Mouse (Mus musculus): Measurements from ENCODE around the gene Pfdn6. TPM values are rescaled to one million over a fixed set of nuclear protein-coding genes. Genes with fewer than 3 reads are reported as not detected.
"Not testable (repeated sequence)": the region's sequence is repeated elsewhere in the genome, so short reads cannot be mapped to it uniquely, and the experiment has no call there.

The Pfdn6 gene
- total RNA-seq, 2 experiments from 2014 or later = 62.7 to 73.7 TPM

DNA sequence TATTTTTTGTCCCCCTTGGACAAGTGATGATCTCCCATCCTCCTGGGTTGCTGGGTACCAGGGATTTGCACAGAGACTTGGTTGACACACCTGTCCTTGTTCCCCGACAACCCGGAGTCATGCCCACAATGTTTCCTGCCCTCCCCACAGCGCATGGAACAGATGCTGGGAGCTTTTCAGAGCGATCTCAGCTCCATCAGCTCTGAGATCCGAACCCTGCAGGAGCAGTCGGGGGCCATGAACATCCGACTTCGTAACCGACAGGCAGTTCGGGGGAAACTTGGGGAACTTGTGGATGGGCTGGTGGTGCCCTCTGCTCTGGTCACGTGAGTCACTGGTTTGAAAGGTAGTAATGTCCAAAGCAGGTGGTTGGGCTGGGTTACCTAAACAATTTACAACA, 18.3 kb upstream of the Pfdn6 start:
- intact Hi-C loops (cut with DNase I) = loop anchor here (5.0 kb wide), 1 partner anchor 64 kb away; the partner anchor contains the start of gene Ring1
- DNase-seq = no peak

DNA sequence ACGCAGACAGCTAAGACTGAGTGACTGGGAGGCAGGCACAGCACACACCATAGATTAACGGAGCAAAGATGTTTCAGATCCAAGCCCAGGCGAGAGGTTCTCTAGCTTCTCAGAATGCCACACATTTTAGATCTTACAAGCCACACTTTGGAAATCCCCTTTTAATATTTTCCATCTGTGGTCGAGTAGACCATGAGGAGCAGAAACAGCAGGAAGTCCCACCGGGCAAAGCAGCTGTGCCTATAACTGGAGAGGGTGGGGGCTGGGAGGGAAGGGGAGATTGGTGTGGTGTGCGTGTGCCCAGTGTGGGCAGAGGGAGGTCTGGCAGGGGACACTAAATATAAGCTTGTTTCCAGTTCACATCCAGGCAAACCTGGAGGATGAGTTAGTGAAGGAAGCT, 17.4 kb upstream of the Pfdn6 start:
- intact Hi-C loops (cut with DNase I) = loop anchor here (5.0 kb wide), 1 partner anchor 65 kb away; the partner anchor contains the start of gene Ring1
- DNase-seq = no peak

GRCm38 (mm10) chr17:33956336-33956735, 16.2 kb upstream of the Pfdn6 start:
- intact Hi-C loops (cut with DNase I) = loop anchor here (5.0 kb wide), 1 partner anchor 66 kb away; the partner anchor contains the start of gene Ring1

GRCm38 (mm10) chr17:33955555-33956214, 15.5 kb upstream of the Pfdn6 start, which contains the start of the genes Vps52 and Rps18:
TSS of gene Vps52 (plus strand) at chr17:33955812.
TSS of gene Rps18 (minus strand) at chr17:33956001.
- peak; percentile 94 to 97 for DNase-seq
- intact Hi-C loops (cut with DNase I) = loop anchor here (5.0 kb wide), 1 partner anchor 67 kb away; the partner anchor contains the start of gene Ring1

More at GRCm38 (mm10) chr17:33956336-33956735, 16.2 kb upstream of the Pfdn6 start:
- no peak for DNase-seq

- intact Hi-C loops (cut with DNase I) = loop anchor here (5.0 kb wide), 1 partner anchor 67 kb away; the partner anchor contains the start of gene Ring1
- peak in 1 of 2 experiments; percentile 60 for DNase-seq
These were observed 14.8 kb upstream of the Pfdn6 start for GRCm38 (mm10) chr17:33954646-33955554.

- no peak for DNase-seq
- intact Hi-C loops (cut with DNase I) = no loop called here
These were observed 13.9 kb upstream of the Pfdn6 start for GRCm38 (mm10) chr17:33953961-33954565.

DNA sequence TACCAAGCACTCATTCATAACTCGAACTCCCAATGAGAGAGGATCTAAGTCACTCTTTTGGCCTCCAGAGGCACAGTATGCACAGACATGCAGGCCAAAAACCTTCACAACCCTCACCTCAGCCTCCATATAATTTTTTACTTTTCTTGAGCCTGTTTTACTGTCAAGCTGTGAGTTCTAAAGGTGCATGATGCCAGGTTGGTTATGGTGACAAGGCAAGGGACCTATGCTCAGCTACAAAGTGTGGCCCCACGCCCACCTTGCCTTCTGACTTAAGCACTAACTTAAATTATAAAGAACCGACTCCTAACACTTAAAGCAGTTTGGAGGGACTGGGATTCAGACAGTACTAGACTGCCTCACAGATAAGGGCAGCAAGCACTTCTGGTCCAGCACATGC, 13.2 kb upstream of the Pfdn6 start:
- intact Hi-C loops (cut with DNase I) = no loop called here
- no peak for DNase-seq

DNA sequence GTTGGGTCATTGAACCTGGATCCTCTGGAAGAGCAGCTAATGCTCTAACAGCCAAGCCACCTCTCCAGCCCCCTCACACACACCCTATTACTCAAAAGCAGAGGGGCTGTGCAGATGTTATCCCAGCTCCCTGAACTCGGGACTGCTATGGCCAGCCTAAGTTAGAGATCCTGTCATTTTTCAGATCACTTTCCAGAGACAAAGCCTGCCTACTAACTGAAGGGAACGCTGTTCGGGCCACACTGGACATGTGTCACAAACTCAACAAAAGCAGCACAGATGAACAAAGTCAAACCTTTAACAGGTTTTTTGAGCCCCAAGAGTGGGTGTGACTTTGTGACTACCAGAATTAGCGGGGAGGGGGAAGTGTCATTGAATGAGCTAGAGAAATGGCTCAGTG, 12.7 kb upstream of the Pfdn6 start:
- intact Hi-C loops (cut with DNase I) = no loop called here

GRCm38 (mm10) chr17:33952015-33952414, 11.9 kb upstream of the Pfdn6 start:
- intact Hi-C loops (cut with DNase I); DNase-seq: not testable (repeated sequence)

More for the DNA sequence above, 12.7 kb upstream of the Pfdn6 start:
- no peak for DNase-seq

- intact Hi-C loops (cut with DNase I) = no loop called here
These were observed 11.1 kb upstream of the Pfdn6 start, which contains the start of gene B3galt4 for GRCm38 (mm10) chr17:33951021-33951946. TSS of gene B3galt4 (minus strand) at chr17:33951488.

DNA sequence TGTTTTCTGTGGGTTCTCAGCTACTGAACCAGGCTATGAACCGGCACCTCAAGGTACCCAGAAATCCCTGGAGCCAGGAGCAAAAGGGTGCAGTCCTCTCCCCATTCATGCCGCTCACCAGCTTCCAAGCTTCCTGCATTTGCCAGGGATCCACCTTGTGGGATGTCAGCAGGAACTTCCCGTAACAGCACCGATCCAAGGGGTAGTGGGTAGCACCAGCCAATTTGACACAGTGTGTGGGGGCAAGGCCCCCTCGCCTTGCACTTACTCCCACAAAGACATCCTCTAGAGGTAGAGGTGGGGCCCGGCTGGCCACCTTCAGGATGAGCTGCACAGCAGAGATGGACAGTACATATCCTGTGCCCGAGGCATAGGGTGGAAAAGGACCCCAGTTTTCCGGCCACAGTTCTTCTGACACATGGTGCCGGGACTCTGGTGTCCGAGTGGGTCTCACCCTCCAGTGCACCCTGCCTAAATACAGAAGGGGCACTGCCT, 10.0 kb upstream of the Pfdn6 start:
- no peak for DNase-seq
- intact Hi-C loops (cut with DNase I) = no loop called here

More at GRCm38 (mm10) chr17:33951021-33951946, 11.1 kb upstream of the Pfdn6 start, which contains the start of gene B3galt4:
- DNase-seq = peak; percentile 72 to 78

DNA sequence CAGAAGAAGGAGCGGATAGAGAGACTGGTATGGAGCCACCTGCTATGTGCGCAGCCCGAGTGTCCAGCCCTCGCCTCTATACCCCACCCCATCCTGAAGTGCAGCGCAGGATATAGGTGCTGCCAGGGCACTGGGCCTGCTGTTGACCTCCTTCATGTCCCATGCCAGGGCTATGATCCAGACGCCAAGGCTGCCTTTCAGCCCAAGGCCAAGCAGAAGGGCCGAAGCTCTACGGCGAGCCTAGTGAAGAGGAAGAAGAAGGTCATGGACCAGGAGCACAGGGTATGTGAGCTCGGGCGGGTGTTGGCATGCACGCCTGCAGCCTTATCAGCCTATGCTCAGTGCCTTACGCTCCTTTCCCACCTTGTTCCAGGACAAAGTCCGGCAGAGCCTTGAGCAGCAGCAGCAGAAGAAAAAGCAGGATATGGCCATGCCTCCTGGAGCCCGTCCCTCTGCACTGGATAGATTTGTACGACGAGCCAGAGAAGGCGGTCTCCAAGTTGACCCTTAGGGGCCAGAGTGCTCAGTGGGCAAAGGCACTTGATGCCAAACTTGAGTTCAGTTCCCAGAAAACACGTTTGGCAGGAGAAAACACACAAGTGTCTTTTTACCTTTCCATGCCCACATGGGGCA, 8.9 kb upstream of the Pfdn6 start:
- DNase-seq = no peak
- intact Hi-C loops (cut with DNase I) = no loop called here

DNA sequence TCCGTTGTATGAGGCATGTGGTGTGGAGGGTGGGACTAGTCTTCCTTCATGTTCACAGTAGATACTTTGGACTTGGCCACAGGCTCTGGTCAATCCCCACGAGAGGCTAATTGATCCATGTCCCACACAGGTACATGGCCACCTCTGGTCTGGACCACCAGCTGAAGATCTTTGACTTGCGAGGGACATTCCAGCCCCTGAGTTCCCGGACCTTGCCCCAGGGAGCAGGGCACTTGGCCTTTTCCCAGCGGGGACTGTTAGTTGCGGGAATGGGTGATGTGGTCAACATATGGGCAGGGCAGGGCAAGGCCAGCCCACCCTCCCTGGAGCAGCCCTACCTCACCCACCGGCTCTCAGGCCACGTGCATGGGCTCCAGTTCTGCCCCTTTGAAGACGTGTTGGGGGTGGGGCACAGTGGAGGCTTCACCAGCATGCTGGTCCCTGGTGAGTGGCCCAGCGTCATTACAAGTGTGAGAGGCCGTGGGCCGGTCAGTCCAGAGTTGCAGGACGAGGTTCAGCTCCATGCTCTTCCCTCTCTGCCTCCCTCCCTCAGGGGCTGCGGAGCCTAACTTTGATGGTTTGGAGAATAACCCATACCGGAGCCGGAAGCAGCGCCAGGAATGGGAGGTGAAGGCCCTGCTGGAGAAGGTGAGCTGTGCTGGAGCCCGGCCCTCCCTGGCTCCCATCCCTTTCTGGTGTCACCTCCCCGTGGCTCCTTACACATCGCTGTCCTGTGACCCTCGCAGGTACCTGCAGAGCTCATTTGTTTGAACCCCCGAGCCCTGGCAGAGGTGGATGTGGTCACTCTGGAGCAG, 8.2 kb upstream of the Pfdn6 start:
- DNase-seq = no peak
- intact Hi-C loops (cut with DNase I) = no loop called here

GRCm38 (mm10) chr17:33947430-33948089, 7.4 kb upstream of the Pfdn6 start:
- DNase-seq = no peak
- intact Hi-C loops (cut with DNase I) = no loop called here

- intact Hi-C loops (cut with DNase I) = no loop called here
- no peak for DNase-seq
These were observed 3.3 kb upstream of the Pfdn6 start for GRCm38 (mm10) chr17:33943454-33943853.

DNA sequence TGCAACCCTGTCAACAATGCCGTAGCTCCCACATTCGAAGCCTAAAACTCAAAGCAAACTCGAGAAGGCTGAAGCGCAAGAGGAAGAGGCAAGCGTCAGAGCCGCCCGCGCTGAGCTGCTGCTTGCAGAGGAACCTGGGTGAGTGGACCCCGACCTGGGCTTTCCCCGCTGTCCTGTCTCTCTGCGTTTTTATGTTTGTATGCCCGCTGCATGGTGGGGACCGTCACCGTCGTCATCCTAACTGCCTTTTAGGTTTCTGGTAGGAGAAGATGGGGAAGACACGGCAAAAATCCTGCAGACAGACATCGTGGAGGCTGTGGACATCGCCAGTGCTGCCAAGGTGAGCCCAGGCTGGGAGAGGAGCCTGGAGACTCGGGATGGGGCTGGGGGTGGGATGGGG, 1.2 kb upstream of the Pfdn6 start:
- DNase-seq = no peak
- intact Hi-C loops (cut with DNase I) = no loop called here

GRCm38 (mm10) chr17:33940981-33941380, 838 bp upstream of the Pfdn6 start:
- intact Hi-C loops (cut with DNase I) = no loop called here
- no peak for DNase-seq

All from heart, postnatal 14 days (tissue).